ENCODE assay signal across 17 mouse cellular contexts in the genomic region with DNA sequence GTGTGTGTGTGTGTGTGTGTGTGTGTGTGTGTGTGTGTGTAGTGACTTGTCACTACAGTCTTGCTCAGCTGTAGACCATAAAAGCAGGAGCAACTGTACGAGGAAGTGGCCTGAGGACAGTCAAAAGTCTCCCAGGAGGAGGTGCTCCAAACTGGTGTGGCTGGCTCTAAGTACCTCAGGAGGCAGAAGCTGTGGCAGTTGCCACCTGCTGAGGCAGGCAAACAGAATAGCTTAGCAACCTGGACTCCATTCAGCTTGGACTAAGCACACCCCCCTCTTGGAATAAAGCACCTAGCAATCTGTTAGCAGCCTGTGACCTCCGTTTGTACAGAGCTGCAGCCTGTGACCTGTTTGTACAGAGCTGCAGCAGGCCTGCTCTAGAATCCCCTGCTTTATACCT. TPM values are rescaled to one million over a fixed set of nuclear protein-coding genes. Genes with fewer than 3 reads are reported as not detected.
A peak's percentile ranks its signal among the peaks of the same experiment; 100 is the strongest.
DNase-seq lines count a peak whose midpoint lies in the region; ATAC-seq lines count a peak whose summit lies in the region.
"Had no signal": no experiment of that assay in that cellular context is flagged by ENCODE, and none has a peak within 500 bp of the region (broad histone marks: within the 10 kb centered on the region; RNA-seq: fewer than 3 reads in every experiment).

No protein-coding gene starts in this region.

- ATAC-seq in intestine, embryonic 14.5 days (replicated peaks; ENCODE audit: low FRiP score, low TSS enrichment, low read depth): 0 out of 2 replicates have a peak, but pooled peaks have one; percentile 55
- peak; percentile 22; the same call in 1 of the 2 replicates for ATAC-seq in stomach, embryonic 15.5 days (ENCODE audit: insufficient read depth, low FRiP score, low read depth)
- ATAC-seq in hindbrain, embryonic 12.5 days (ENCODE audit: low FRiP score): no peak
- ATAC-seq: forebrain, embryonic 14.5 days; midbrain, embryonic 16.5 days had no signal

- peak; percentile 4 for DNase-seq in embryo, embryonic 9.5 days (ENCODE audit: extremely low spot score)
- no peak for DNase-seq in embryo, embryonic 11 days
- peak; percentile 77 for DNase-seq in ES-CJ7 (ENCODE audit: low read depth, low spot score)
- DNase-seq in intestine, embryonic 14.5 days (ENCODE audit: low spot score): no peak
- no peak for DNase-seq in right cerebral cortex, postnatal 36 days (ENCODE audit: low spot score in 2 of 2)
- DNase-seq: heart, postnatal 4 days; kidney, postnatal 4 days; right cerebral cortex, adult 18-20 months; spleen, adult 18-20 months; thymus, postnatal 36 days had no signal

- no peaks in the 10 kb centered on the region for H3K27me3 ChIP-seq in intestine, embryonic 14.5 days (replicated peaks; ENCODE audit: control insufficient read depth, insufficient read depth, low read length)
- no peaks in the 10 kb centered on the region for H3K27me3 ChIP-seq in stomach, embryonic 15.5 days (replicated peaks)
- no peaks in the 10 kb centered on the region for H3K27me3 ChIP-seq in hindbrain, embryonic 12.5 days
- H3K27me3 ChIP-seq: limb, embryonic 15.5 days had no signal

- H3K9me3 ChIP-seq in intestine, embryonic 14.5 days (ENCODE audit: control insufficient read depth, low read length): no peaks in the 10 kb centered on the region
- H3K9me3 ChIP-seq in stomach, embryonic 15.5 days: no peaks in the 10 kb centered on the region
- no peaks in the 10 kb centered on the region for H3K9me3 ChIP-seq in hindbrain, embryonic 12.5 days (replicated peaks)
- H3K9me3 ChIP-seq: G1E; limb, embryonic 15.5 days had no signal

- no peaks in the 10 kb centered on the region for H3K36me3 ChIP-seq in intestine, embryonic 14.5 days (ENCODE audit: control insufficient read depth, insufficient read depth, low read length)
- no peaks in the 10 kb centered on the region for H3K36me3 ChIP-seq in stomach, embryonic 15.5 days
- no peaks in the 10 kb centered on the region for H3K36me3 ChIP-seq in hindbrain, embryonic 12.5 days
- H3K36me3 ChIP-seq: G1E; limb, embryonic 15.5 days had no signal

- no peak overlapping the region for H3K9ac ChIP-seq in intestine, embryonic 14.5 days (ENCODE audit: low read length)
- no peak overlapping the region for H3K9ac ChIP-seq in stomach, embryonic 15.5 days
- no peak overlapping the region for H3K9ac ChIP-seq in hindbrain, embryonic 12.5 days
- H3K9ac ChIP-seq: limb, embryonic 15.5 days had no signal

- no peaks in the 10 kb centered on the region for H3K4me1 ChIP-seq in intestine, embryonic 14.5 days (replicated peaks; ENCODE audit: control insufficient read depth, insufficient read depth, low read length)
- H3K4me1 ChIP-seq in stomach, embryonic 15.5 days: no peaks in the 10 kb centered on the region
- H3K4me1 ChIP-seq in hindbrain, embryonic 12.5 days: no peaks in the 10 kb centered on the region
- H3K4me1 ChIP-seq: limb, embryonic 15.5 days had no signal

- 22% methylated on average over 2 of the region's 2 CpGs for WGBS in intestine, embryonic 14.5 days
- 15% methylated on average over 2 of the region's 2 CpGs for WGBS in stomach, embryonic 15.5 days
- WGBS in hindbrain, embryonic 12.5 days: 14% methylated on average over 2 of the region's 2 CpGs

- H3K4me2 ChIP-seq in intestine, embryonic 14.5 days (ENCODE audit: low read length): no peak overlapping the region
- no peak overlapping the region for H3K4me2 ChIP-seq in stomach, embryonic 15.5 days
- H3K4me2 ChIP-seq in hindbrain, embryonic 12.5 days (replicated peaks): no peak overlapping the region
- H3K4me2 ChIP-seq: limb, embryonic 15.5 days had no signal

- no peak overlapping the region for H3K4me3 ChIP-seq in intestine, embryonic 14.5 days (ENCODE audit: low read depth, low read length)
- no peak overlapping the region for H3K4me3 ChIP-seq in stomach, embryonic 15.5 days (replicated peaks)
- no peak overlapping the region for H3K4me3 ChIP-seq in hindbrain, embryonic 12.5 days
- H3K4me3 ChIP-seq: limb, embryonic 15.5 days; megakaryocyte, embryonic 14.5 days had no signal

- no peak overlapping the region for H3K27ac ChIP-seq in intestine, embryonic 14.5 days (ENCODE audit: low read depth)
- no peak overlapping the region for H3K27ac ChIP-seq in stomach, embryonic 15.5 days
- no peak overlapping the region for H3K27ac ChIP-seq in hindbrain, embryonic 12.5 days
- H3K27ac ChIP-seq: limb, embryonic 15.5 days had no signal

RNA-seq across cellular contexts. Expression of a gene that starts 30.7 kb away (rescaled TPM):
- 9.7 and 11.1 TPM in 2 replicates for polyA plus RNA-seq in intestine, embryonic 14.5 days (2014; fragmentation: Nextera tagmentation; extraction: Ambion mirVana)
- 9.3 and 10.7 TPM in 2 replicates for polyA plus RNA-seq in stomach, embryonic 15.5 days (2015; fragmentation: Nextera tagmentation; extraction: Ambion mirVana)
- 11.6 and 12.6 TPM in 2 replicates for polyA plus RNA-seq in hindbrain, embryonic 12.5 days (2016; fragmentation: Nextera tagmentation; extraction: Ambion mirVana)

Comparison
In these comparisons a context has a peak if more than half of its experiments do, and no peak if none do; other contexts are left out.
1. DNase-seq: peak in embryo, embryonic 9.5 days (single experiment) and ES-CJ7 (single experiment); none in embryo, embryonic 11 days (single experiment), intestine, embryonic 14.5 days (single experiment) and right cerebral cortex, postnatal 36 days (0 of 2).